Mouse (Mus musculus) adrenal gland, adult 2 months (tissue): ENCODE results near the gene Gm20812. TPM values are rescaled to one million over a fixed set of nuclear protein-coding genes. Genes with fewer than 3 reads are reported as not detected.
"Not testable (repeated sequence)": the region's sequence is repeated elsewhere in the genome, so short reads cannot be mapped to it uniquely, and the experiment has no call there.

ENCODE experiments used
- DNase-seq: peaks from one replicate; pipeline ENCODE4 v3.0.0; 2021
- long read RNA-seq: library from polyadenylated mRNA; stranded (forward); transcript quantifications from one replicate; pipeline ENCODE4 v2.0.0, GENCODE M21; 2021
- polyA plus RNA-seq: library from polyadenylated mRNA; depleted of rRNA; stranded (reverse); fragments of >200 nt; gene quantifications from 2 replicates; pipeline ENCODE4 v1.2.3, GENCODE M21; 2012; rRNA removed
- total RNA-seq, 2 experiments: library from RNA; stranded (reverse); gene quantifications; 2 replicates each; pipeline ENCODE4 v1.2.3; 2021

Gm20812 gene
- total RNA-seq (not detected), polyA plus RNA-seq (not detected in 2 replicates)
- long read RNA-seq: 0 reads

DNA sequence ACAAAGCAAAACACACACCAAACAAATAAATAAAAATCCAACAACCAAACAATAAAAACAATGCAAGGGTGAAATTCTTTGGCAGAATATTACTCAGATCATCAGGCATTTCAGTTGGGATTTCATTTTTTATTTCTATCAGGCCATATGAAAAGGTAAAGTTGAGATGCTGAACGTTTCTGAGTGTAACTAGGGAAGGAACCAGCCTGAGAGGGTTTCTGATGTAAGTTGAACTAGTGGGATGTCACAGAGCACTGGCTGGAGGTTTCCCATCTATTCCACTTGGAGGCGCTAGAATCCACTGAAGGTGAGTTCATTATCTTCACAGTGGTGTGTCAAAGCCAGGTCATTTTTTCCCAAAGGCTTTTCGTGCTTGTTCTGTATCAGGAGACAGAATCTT, at the start of gene Gm20812:
TSS of gene Gm20812 (plus strand) at position 301 of the 400 bp plus-strand sequence.
- DNase-seq: not testable (repeated sequence)

Other genes with a start within 250 kb of the Gm20812 start
- gene Gm29554, start 108.0 kb upstream of the Gm20812 start, total RNA-seq: not detected
- not detected in 2 replicates for gene Gm29554, start 108.0 kb upstream of the Gm20812 start, polyA plus RNA-seq